Mouse (Mus musculus) forebrain, embryonic 14.5 days (tissue): ENCODE results near the gene Gm20388. TPM values are rescaled to one million over a fixed set of nuclear protein-coding genes. Genes with fewer than 3 reads are reported as not detected.

ENCODE experiments used
- ATAC-seq: fragments of 200-750 bp; cut with Nextera tagmentation; 2 replicates; pipeline ENCODE4 v1.8.0; 2017; ENCODE audit warnings: mild to moderate bottlenecking, moderate library complexity
- DNase-seq: peaks from one replicate; pipeline ENCODE4 v3.0.0-alpha.2; 2015; ENCODE audit warnings: low spot score
- H3K27ac ChIP-seq: fragments of 300-500 bp; sonication (generic); 2 replicates; pipeline ENCODE4 v1.5.1; 2014; ENCODE audit warnings: low read depth, mild to moderate bottlenecking, control low read depth, low read length, moderate library complexity
- H3K27me3 ChIP-seq: fragments of 300-500 bp; sonication (generic); replicated peaks from 2 replicates; pipeline ENCODE4 v1.6.1; 2014; ENCODE audit warnings: low read length, control low read depth, mixed read lengths; ENCODE audit not compliant: control insufficient read depth, insufficient read depth
- H3K36me3 ChIP-seq: fragments of 300-500 bp; sonication (generic); 2 replicates; pipeline ENCODE4 v1.6.1; 2014; ENCODE audit warnings: low read length, control low read depth; ENCODE audit not compliant: control insufficient read depth, insufficient read depth
- H3K4me1 ChIP-seq: fragments of 300-500 bp; sonication (generic); 2 replicates; pipeline ENCODE4 v1.6.1; 2014; ENCODE audit warnings: antibody characterized with exemption, low read length, control low read depth; ENCODE audit not compliant: control insufficient read depth, insufficient read depth
- H3K4me2 ChIP-seq: fragments of 300-500 bp; sonication (generic); 2 replicates; pipeline ENCODE4 v1.6.1; 2014; ENCODE audit warnings: mild to moderate bottlenecking, control low read depth, low read length
- H3K4me3 ChIP-seq: fragments of 300-500 bp; sonication (generic); 2 replicates; pipeline ENCODE4 v1.5.1; 2014; ENCODE audit warnings: low read depth, low read length, control low read depth
- H3K9ac ChIP-seq: fragments of 300-500 bp; sonication (generic); 2 replicates; pipeline ENCODE4 v1.6.1; 2014; ENCODE audit warnings: mild to moderate bottlenecking, low read length, control low read depth, moderate library complexity
- H3K9me3 ChIP-seq: fragments of 300-500 bp; sonication (generic); replicated peaks from 2 replicates; pipeline ENCODE4 v1.6.1; 2016; ENCODE audit warnings: low read length, control low read depth, mixed read lengths; ENCODE audit not compliant: control insufficient read depth
- WGBS: fragments of 180-500 bp; shearing (Covaris S2); extraction: QIAGEN DNeasy Blood & Tissue Kit; methylation state at CpG from one replicate; pipeline ENCODE4 v1.1.7; 2014; 5-methylcytosine and 5-hydroxymethylcytosine counted together
- polyA plus RNA-seq: library from polyadenylated mRNA; unstranded; fragments of >200 nt; fragmentation: Nextera tagmentation; extraction: Ambion mirVana; gene quantifications from 2 replicates; pipeline ENCODE4 v1.2.1, GENCODE M21; 2014

The Gm20388 gene
- polyA plus RNA-seq, 1 experiment from 2014 or later = 7.4 TPM

GRCm38 (mm10) chr8:119911258-119911962 lies 769 bp downstream of the Gm20388 start:
- ATAC-seq = no peak; the same call in 1 of the 2 replicates
- H3K27me3 ChIP-seq = no peaks in the 10 kb centered on the region
- no peaks in the 10 kb centered on the region for H3K36me3 ChIP-seq
- H3K9ac ChIP-seq = peak overlapping the region; percentile 91
- 1% methylated on average over 30 of the region's 30 CpGs for WGBS
- no peaks in the 10 kb centered on the region for H3K9me3 ChIP-seq
- peak overlapping the region; percentile 87 for H3K4me2 ChIP-seq
- H3K4me1 ChIP-seq = peaks cover 29% of the 10 kb centered on the region
- H3K27ac ChIP-seq = peak overlapping the region; percentile 86
- DNase-seq = peak; percentile 40
- H3K4me3 ChIP-seq = peak overlapping the region; percentile 74

DNA sequence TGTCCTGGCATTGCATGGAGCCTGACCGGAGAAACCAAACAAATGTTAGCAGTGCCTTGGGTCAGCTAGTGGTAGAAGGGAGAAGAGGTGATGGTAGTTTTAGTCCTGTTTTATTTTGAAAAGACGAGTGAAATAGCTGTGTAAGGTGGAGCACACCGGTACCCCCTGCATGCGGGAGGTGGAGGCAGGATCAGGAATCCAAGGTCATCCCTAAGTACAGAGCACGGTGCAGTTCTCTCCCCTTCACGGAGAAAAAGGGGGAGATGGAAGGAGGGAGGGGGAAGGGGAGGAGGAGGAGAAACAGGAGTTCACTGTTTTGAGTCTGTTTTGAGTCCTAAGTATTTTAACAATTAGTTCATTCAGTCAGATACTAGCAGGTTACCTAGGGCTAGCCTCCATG lies 2.0 kb downstream of the Gm20388 start:
- WGBS = 41% methylated on average over 6 of the region's 6 CpGs
- Histone ChIP-seq H3K27ac (no peak overlapping the region), H3K9me3 (no peaks in the 10 kb centered on the region), H3K4me3 (peak overlapping the region; percentile 74), H3K4me2 (peak overlapping the region; percentile 87), H3K9ac (peak overlapping the region; percentile 91; the same call in 1 of the 2 replicates), H3K4me1 (peaks cover 29% of the 10 kb centered on the region), H3K27me3 (no peaks in the 10 kb centered on the region), H3K36me3 (no peaks in the 10 kb centered on the region)
- DNase-seq = no peak
- ATAC-seq = no peak

GRCm38 (mm10) chr8:119913181-119913580 lies 2.5 kb downstream of the Gm20388 start:
- H3K4me1 ChIP-seq = peaks cover 29% of the 10 kb centered on the region
- H3K27ac ChIP-seq = no peak overlapping the region
- H3K9ac ChIP-seq = peak overlapping the region; percentile 29; the same call in 1 of the 2 replicates
- H3K4me3 ChIP-seq = 0 out of 2 replicates have a peak overlapping the region, but pooled peaks have one; percentile 74
- DNase-seq (no peak), ATAC-seq (no peak)
- WGBS = 72% methylated on average over 3 of the region's 3 CpGs
- H3K27me3 ChIP-seq = no peaks in the 10 kb centered on the region
- no peaks in the 10 kb centered on the region for H3K36me3 ChIP-seq
- H3K9me3 ChIP-seq = no peaks in the 10 kb centered on the region
- peak overlapping the region; percentile 87; the same call in 1 of the 2 replicates for H3K4me2 ChIP-seq

GRCm38 (mm10) chr8:119914161-119914560 lies 3.5 kb downstream of the Gm20388 start:
- Histone ChIP-seq H3K9ac (peak overlapping the region; percentile 29; the same call in 1 of the 2 replicates), H3K9me3 (no peaks in the 10 kb centered on the region), H3K27me3 (no peaks in the 10 kb centered on the region), H3K4me2 (no peak overlapping the region), H3K4me3 (no peak overlapping the region), H3K4me1 (peaks cover 29% of the 10 kb centered on the region), H3K36me3 (0 out of 2 replicates have a peak, but pooled peaks cover 3% of the 10 kb centered on the region), H3K27ac (no peak overlapping the region)
- WGBS = 63% methylated on average over 2 of the region's 2 CpGs
- ATAC-seq (no peak), DNase-seq (no peak)

GRCm38 (mm10) chr8:119915298-119915697 lies 4.7 kb downstream of the Gm20388 start:
- ATAC-seq (no peak), DNase-seq (no peak)
- Histone ChIP-seq H3K9me3 (no peaks in the 10 kb centered on the region), H3K27ac (no peak overlapping the region), H3K4me1 (peaks cover 29% of the 10 kb centered on the region), H3K36me3 (0 out of 2 replicates have a peak, but pooled peaks cover 3% of the 10 kb centered on the region), H3K9ac (no peak overlapping the region), H3K4me3 (no peak overlapping the region), H3K4me2 (no peak overlapping the region), H3K27me3 (no peaks in the 10 kb centered on the region)
- 83% methylated on average over 4 of the region's 4 CpGs for WGBS

DNA sequence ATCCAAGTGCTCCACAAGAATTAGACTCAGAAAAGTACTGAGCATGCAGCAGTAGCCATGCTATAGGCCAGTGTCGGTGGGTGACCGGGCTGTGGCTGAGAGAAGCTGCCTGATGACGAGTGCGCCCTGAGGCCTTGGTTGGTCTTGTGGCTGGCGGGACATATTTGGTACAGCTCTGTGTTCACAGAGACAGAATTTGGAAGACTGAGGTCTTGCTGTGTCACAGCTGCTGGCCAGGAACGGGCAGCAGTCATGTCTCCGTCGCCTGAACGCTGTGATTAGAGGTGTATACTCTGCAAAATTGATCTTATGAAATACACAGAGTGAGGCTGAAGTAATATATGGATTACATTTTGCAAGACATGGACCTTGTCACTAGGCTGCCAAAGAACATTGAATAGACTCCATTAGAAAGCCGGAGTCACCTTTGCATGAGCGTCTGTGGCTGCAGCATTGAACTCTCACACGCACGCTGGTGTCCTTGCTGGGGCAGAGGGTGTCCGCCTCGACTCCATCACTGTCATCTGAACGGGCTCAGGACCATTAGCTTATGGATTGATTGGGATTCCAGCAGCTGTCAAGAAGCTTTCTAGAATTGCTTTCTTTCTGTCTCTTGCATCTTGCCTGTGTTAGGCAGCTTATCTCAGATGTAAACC lies 5.7 kb downstream of the Gm20388 start:
- Histone ChIP-seq H3K4me2 (no peak overlapping the region), H3K36me3 (0 out of 2 replicates have a peak, but pooled peaks cover 3% of the 10 kb centered on the region), H3K9ac (no peak overlapping the region), H3K4me1 (peaks cover 29% of the 10 kb centered on the region), H3K4me3 (no peak overlapping the region), H3K9me3 (no peaks in the 10 kb centered on the region), H3K27ac (no peak overlapping the region), H3K27me3 (no peaks in the 10 kb centered on the region)
- no peak for DNase-seq
- WGBS = 82% methylated on average over 16 of the region's 16 CpGs
- ATAC-seq = no peak

GRCm38 (mm10) chr8:119917415-119917814 lies 6.8 kb downstream of the Gm20388 start:
- Histone ChIP-seq H3K27me3 (no peaks in the 10 kb centered on the region), H3K4me1 (peaks cover 21% of the 10 kb centered on the region), H3K4me2 (no peak overlapping the region), H3K27ac (no peak overlapping the region), H3K9ac (no peak overlapping the region), H3K9me3 (no peaks in the 10 kb centered on the region), H3K4me3 (no peak overlapping the region), H3K36me3 (0 out of 2 replicates have a peak, but pooled peaks cover 3% of the 10 kb centered on the region)
- WGBS = 95% methylated on average over 3 of the region's 3 CpGs
- no peak for ATAC-seq
- no peak for DNase-seq

DNA sequence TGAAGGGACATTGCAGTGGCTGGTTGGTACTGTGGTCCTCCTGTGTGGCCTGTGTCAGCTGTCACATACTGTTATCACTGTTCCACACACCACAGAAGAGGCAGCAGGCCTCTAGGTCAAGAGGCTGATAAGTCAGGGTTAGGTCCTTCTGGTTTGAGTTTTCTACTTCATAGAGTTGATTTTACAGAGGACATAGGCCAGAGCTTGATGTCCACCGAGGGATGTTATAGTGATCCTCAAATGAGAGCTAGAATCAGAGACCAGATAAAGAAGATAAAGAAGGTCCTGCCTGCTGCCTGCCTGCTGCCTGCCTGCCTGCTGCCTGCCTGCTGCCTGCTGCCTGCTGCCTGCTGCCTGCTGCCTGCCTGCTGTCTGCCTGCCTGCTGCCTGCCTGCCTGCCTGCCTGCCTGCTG lies 7.5 kb downstream of the Gm20388 start:
- no peak overlapping the region for H3K9ac ChIP-seq
- no peak for ATAC-seq
- no peaks in the 10 kb centered on the region for H3K27me3 ChIP-seq
- 0 out of 2 replicates have a peak, but pooled peaks cover 3% of the 10 kb centered on the region for H3K36me3 ChIP-seq
- H3K4me1 ChIP-seq = peaks cover 14% of the 10 kb centered on the region
- no peak overlapping the region for H3K27ac ChIP-seq
- H3K4me2 ChIP-seq = no peak overlapping the region
- no peak for DNase-seq
- no peak overlapping the region for H3K4me3 ChIP-seq
- WGBS = 90% methylated on average over 1 of the region's 1 CpGs
- no peaks in the 10 kb centered on the region for H3K9me3 ChIP-seq

DNA sequence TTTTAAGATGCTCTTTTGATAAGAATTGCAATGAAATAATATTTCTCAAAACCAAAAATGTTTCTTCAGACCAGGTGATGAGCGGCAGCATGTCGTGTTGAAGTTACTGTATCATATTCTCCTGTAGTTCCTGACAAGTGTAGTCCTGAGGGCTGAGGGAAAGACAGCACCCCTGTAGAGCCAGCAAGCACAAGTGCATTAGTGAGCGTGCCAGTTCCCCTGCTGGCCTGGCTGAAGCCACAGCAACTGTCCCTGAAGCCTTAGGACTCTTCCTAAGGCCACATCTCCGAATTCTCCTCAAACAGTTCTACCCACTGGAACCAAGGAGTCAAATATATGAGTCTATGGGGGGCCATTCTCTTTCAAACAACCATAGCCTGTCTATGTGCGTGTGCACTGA lies 12.6 kb downstream of the Gm20388 start:
- Histone ChIP-seq H3K4me1 (no peaks in the 10 kb centered on the region), H3K36me3 (0 out of 2 replicates have a peak, but pooled peaks cover 3% of the 10 kb centered on the region), H3K4me3 (no peak overlapping the region), H3K27me3 (no peaks in the 10 kb centered on the region), H3K27ac (no peak overlapping the region), H3K4me2 (no peak overlapping the region), H3K9ac (no peak overlapping the region), H3K9me3 (no peaks in the 10 kb centered on the region)
- no peak for DNase-seq
- WGBS = 85% methylated on average over 5 of the region's 5 CpGs
- no peak for ATAC-seq
